Mouse (Mus musculus) testis, adult 2 months (tissue): ENCODE results near the gene Ryk. TPM values are rescaled to one million over a fixed set of nuclear protein-coding genes. Genes with fewer than 3 reads are reported as not detected.
A peak's percentile ranks its signal among the peaks of the same experiment; 100 is the strongest.

Source experiments
- H3K27ac ChIP-seq: fragments of 200-500 bp; 2 replicates; pipeline ENCODE4 v1.5.1; 2012; ENCODE audit warnings: low read depth, low read length; ENCODE audit not compliant: control insufficient read depth, insufficient read depth
- H3K27me3 ChIP-seq: fragments of 200-500 bp; 2 replicates; pipeline ENCODE4 v1.6.1; 2012; ENCODE audit warnings: mild to moderate bottlenecking, low read length, moderate library complexity; ENCODE audit not compliant: control insufficient read depth, insufficient read depth
- H3K36me3 ChIP-seq: fragments of 200-500 bp; 2 replicates; pipeline ENCODE4 v1.6.1; 2012; ENCODE audit warnings: mild to moderate bottlenecking, low read length; ENCODE audit not compliant: control insufficient read depth, insufficient read depth
- H3K4me1 ChIP-seq: fragments of 200-500 bp; 2 replicates; pipeline ENCODE4 v1.6.1; 2012; ENCODE audit warnings: low read length; ENCODE audit not compliant: control insufficient read depth, insufficient read depth
- H3K4me3 ChIP-seq: fragments of 200-500 bp; 2 replicates; pipeline ENCODE4 v1.5.1; 2012; ENCODE audit warnings: low read depth, mild to moderate bottlenecking, low read length, moderate library complexity, mixed read lengths; ENCODE audit not compliant: control insufficient read depth
- CTCF ChIP-seq: fragments of 200-500 bp; IDR thresholded peaks from 2 replicates; pipeline ENCODE4 v1.5.1; 2012; ENCODE audit warnings: low read depth, mild to moderate bottlenecking, inconsistent platforms, low read length, moderate library complexity; ENCODE audit not compliant: control insufficient read depth, insufficient read depth, insufficient replicate concordance
- POLR2A ChIP-seq: fragments of 200-500 bp; IDR thresholded peaks from 2 replicates; pipeline ENCODE4 v1.6.1; 2012; ENCODE audit warnings: low read depth, mild to moderate bottlenecking, inconsistent platforms, low read length, moderate library complexity; ENCODE audit not compliant: control insufficient read depth
- polyA plus RNA-seq: library from polyadenylated mRNA; depleted of rRNA; stranded (reverse); fragments of >200 nt; gene quantifications from 2 replicates; pipeline ENCODE4 v1.2.3, GENCODE M21; 2012

Ryk gene
- polyA plus RNA-seq, 1 experiment = 8.2 TPM

DNA sequence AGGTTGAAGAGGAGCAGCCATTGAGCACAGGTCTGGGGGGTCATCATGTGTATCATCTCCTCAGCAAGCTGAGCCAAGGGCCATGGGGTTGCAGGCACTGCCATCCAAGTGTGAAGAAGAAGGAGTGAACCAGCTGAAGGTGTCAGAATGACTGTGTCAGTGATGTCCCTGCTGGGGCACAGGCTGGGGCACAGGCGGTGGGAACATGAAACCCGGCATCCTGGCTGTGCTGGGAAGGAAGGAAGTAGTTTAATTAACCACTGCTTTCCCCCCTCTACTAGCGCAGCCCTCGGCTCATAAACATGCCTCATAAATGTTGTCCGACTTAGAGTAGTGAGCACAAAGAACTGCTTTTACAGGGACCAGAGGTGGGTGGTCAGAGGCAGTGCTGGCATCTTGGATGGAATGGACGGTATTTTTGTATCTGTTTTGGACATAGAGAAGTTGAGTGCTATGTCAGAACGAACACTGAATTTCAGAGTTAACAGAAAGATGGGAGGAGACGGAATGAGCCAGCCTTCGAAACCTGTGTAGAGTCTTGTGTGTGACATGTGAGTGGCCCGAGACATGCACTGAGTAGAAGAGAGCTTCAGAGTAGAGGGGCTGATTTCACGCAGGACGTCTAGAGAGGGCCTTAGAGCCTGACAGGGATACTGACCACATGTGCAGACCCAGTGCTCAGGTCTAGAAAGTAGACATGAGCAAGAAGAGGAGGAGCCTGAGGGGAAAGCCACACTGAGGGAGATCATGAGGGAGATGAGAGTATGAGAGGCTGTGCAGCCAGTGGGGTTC is 31.4 kb downstream of the Ryk start:
- Histone ChIP-seq H3K27me3 (no peaks in the 10 kb centered on the region), H3K36me3 (no peaks in the 10 kb centered on the region), H3K4me1 (no peaks in the 10 kb centered on the region), H3K27ac (no peak overlapping the region), H3K4me3 (no peak overlapping the region)
- TF ChIP-seq POLR2A (no peak), CTCF (no peak)

DNA sequence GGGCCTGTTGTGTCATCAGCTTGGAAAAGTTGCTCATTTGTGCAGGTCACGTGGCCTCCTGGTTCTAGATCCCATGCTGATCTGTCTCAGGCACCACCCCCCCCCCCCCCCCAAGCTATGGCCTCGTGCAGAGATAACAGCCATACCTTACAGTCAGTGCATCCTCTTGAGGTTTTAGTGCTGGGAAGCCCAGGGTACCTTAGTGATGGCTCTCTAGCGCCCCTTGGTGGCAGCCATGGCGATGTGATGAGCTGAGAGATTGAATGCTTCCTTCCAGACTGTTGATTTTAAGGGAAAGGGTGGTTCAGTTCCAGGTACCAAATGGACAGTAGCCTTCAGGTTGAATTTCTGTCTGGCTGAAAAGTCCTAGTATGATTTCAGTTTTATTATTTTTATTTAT is 32.2 kb downstream of the Ryk start:
- H3K27ac ChIP-seq = no peak overlapping the region
- H3K4me3 ChIP-seq = no peak overlapping the region
- H3K27me3 ChIP-seq = no peaks in the 10 kb centered on the region
- H3K4me1 ChIP-seq = no peaks in the 10 kb centered on the region
- no peaks in the 10 kb centered on the region for H3K36me3 ChIP-seq
- TF ChIP-seq POLR2A (no peak), CTCF (peak; percentile 83)

DNA sequence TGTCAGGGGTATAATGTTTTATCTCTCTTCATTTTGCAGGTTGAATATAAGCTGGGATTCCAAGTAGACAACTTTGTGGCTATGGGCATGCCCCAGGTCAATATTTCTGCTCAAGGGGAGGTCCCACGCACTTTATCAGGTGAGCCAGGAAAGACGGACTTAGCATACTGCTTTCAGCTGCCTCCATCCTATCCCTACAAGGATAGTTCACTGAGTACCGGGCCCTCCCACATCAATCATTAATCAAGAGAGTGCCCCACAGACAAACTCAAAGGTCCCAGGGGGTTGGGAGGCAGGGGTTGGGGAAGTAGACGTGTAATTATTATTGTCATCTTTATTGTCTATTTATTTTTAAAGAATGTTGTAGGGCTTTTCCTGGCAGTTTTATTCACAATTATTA is 32.8 kb downstream of the Ryk start:
- H3K4me1 ChIP-seq = no peaks in the 10 kb centered on the region
- no peaks in the 10 kb centered on the region for H3K36me3 ChIP-seq
- no peak overlapping the region for H3K4me3 ChIP-seq
- H3K27me3 ChIP-seq = no peaks in the 10 kb centered on the region
- TF ChIP-seq CTCF (no peak), POLR2A (no peak)
- no peak overlapping the region for H3K27ac ChIP-seq

DNA sequence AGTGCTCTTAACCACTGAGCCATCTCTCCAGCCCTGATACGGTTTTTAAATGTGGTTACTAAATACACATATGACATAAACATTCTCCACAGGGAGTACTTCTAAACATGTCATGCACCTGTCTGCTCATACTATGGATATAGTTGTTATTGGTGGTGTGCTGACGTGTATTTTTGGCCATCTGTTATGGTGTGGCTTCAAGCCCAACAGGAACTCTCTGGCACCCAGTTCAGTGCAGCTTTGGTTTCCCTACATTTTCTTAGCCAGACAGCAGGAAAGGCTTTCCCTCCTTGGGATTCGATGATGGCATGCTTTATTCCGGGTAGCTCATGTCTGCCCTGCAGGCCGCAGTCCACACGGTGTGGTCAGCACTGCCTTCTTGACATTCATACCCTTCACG is 33.7 kb downstream of the Ryk start:
- Histone ChIP-seq H3K36me3 (no peaks in the 10 kb centered on the region), H3K4me1 (no peaks in the 10 kb centered on the region), H3K4me3 (no peak overlapping the region), H3K27ac (no peak overlapping the region), H3K27me3 (no peaks in the 10 kb centered on the region)
- TF ChIP-seq CTCF = no peak
- no peak for TF ChIP-seq POLR2A

DNA sequence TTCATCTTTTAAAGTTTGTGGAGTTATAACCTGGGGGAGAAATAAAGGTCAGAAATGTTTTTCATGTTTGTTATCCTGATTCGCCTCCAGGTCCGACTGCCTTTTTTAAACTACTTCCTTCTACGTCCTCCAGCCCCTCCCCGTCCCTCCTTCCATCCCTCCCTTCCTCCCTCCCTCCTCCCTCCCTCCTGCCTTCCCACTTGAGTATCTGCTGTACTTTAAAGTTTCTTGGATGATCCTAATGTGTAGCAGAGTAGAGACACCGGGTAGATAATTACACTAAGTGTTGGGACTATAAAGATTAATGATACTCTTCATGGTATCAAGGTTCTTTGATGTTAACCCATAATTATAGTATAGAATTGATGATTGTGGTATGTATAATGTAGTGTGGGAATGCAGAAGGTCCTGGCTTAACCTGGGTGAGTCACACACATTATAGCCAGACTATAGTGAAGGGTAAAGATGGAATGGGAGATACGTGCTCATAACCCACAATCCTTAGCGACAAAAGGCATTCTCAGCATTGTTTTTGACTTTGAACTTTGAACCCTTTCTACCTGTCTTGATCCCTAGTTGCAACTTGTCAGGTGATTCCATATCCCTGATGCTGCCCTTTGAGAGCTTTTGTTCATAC is 41.5 kb downstream of the Ryk start:
- TF ChIP-seq CTCF = no peak
- no peak for TF ChIP-seq POLR2A
- Histone ChIP-seq H3K36me3 (no peaks in the 10 kb centered on the region), H3K4me3 (no peak overlapping the region), H3K27me3 (no peaks in the 10 kb centered on the region), H3K4me1 (no peaks in the 10 kb centered on the region), H3K27ac (no peak overlapping the region)

- H3K36me3 ChIP-seq = no peaks in the 10 kb centered on the region
- no peaks in the 10 kb centered on the region for H3K27me3 ChIP-seq
- no peak overlapping the region for H3K4me3 ChIP-seq
- no peaks in the 10 kb centered on the region for H3K4me1 ChIP-seq
- no peak for TF ChIP-seq CTCF
- no peak for TF ChIP-seq POLR2A
- H3K27ac ChIP-seq = no peak overlapping the region
Observed at GRCm38 (mm10) chr9:102877916-102878315, 43.2 kb downstream of the Ryk start.

- Histone ChIP-seq H3K27ac (no peak overlapping the region), H3K27me3 (no peaks in the 10 kb centered on the region), H3K36me3 (no peaks in the 10 kb centered on the region)
Observed at GRCm38 (mm10) chr9:102879545-102879944, 44.8 kb downstream of the Ryk start.

More at GRCm38 (mm10) chr9:102879545-102879944, 44.8 kb downstream of the Ryk start:
- TF ChIP-seq CTCF (no peak), POLR2A (no peak)
- Histone ChIP-seq H3K4me3 (no peak overlapping the region), H3K4me1 (no peaks in the 10 kb centered on the region)
